Mouse (Mus musculus) forebrain, embryonic 16.5 days (tissue): ENCODE results near the gene Rassf5. TPM values are rescaled to one million over a fixed set of nuclear protein-coding genes. Genes with fewer than 3 reads are reported as not detected.

Experiments used
- ATAC-seq: fragments of 200-750 bp; cut with Nextera tagmentation; 2 replicates; pipeline ENCODE4 v1.8.0; 2017; ENCODE audit warnings: mild to moderate bottlenecking, moderate library complexity
- H3K27ac ChIP-seq: fragments of 300-500 bp; sonication (generic); 2 replicates; pipeline ENCODE4 v1.5.1; 2014; ENCODE audit warnings: low read length, control low read depth
- H3K27me3 ChIP-seq: fragments of 300-500 bp; sonication (generic); replicated peaks from 2 replicates; pipeline ENCODE4 v1.6.1; 2014; ENCODE audit warnings: low read length; ENCODE audit not compliant: control insufficient read depth, insufficient read depth
- H3K36me3 ChIP-seq: fragments of 300-500 bp; sonication (generic); 2 replicates; pipeline ENCODE4 v1.6.1; 2014; ENCODE audit not compliant: control insufficient read depth, insufficient read depth
- H3K4me1 ChIP-seq: fragments of 300-500 bp; sonication (generic); replicated peaks from 2 replicates; pipeline ENCODE4 v1.6.1; 2014; ENCODE audit warnings: low read length; ENCODE audit not compliant: control insufficient read depth, insufficient read depth
- H3K4me2 ChIP-seq: fragments of 300-500 bp; sonication (generic); 2 replicates; pipeline ENCODE4 v1.6.1; 2014; ENCODE audit warnings: mild to moderate bottlenecking, low read length, control low read depth
- H3K4me3 ChIP-seq: fragments of 300-500 bp; sonication (generic); replicated peaks from 2 replicates; pipeline ENCODE4 v1.5.1; 2014; ENCODE audit warnings: mild to moderate bottlenecking, low read length, control low read depth
- H3K9ac ChIP-seq: fragments of 300-500 bp; sonication (generic); replicated peaks from 2 replicates; pipeline ENCODE4 v1.6.1; 2014; ENCODE audit warnings: low read depth, low read length, control low read depth
- H3K9me3 ChIP-seq: fragments of 300-500 bp; sonication (generic); 2 replicates; pipeline ENCODE4 v1.6.1; 2016; ENCODE audit warnings: low read length; ENCODE audit not compliant: control insufficient read depth
- WGBS: fragments of 180-500 bp; shearing (Covaris S2); extraction: QIAGEN DNeasy Blood & Tissue Kit; methylation state at CpG from one replicate; pipeline ENCODE4 v1.1.7; 2014; 5-methylcytosine and 5-hydroxymethylcytosine counted together
- polyA plus RNA-seq: library from polyadenylated mRNA; unstranded; fragments of >200 nt; fragmentation: Nextera tagmentation; extraction: Ambion mirVana; gene quantifications from 2 replicates; pipeline ENCODE4 v1.2.1, GENCODE M21; 2015

Gene Rassf5
- polyA plus RNA-seq, 1 experiment from 2014 or later: 2.5 TPM

- no peak overlapping the region for H3K4me3 ChIP-seq
- ATAC-seq: no peak
- no peaks in the 10 kb centered on the region for H3K4me1 ChIP-seq
- no peaks in the 10 kb centered on the region for H3K27me3 ChIP-seq
- H3K27ac ChIP-seq: no peak overlapping the region
- WGBS: 87% methylated on average over 13 of the region's 13 CpGs
- no peak overlapping the region for H3K9ac ChIP-seq
- no peak overlapping the region for H3K4me2 ChIP-seq
- no peaks in the 10 kb centered on the region for H3K9me3 ChIP-seq
- no peaks in the 10 kb centered on the region for H3K36me3 ChIP-seq
Measured at GRCm38 (mm10) chr1:131221822-131222590, 23.1 kb downstream of the Rassf5 start.

DNA sequence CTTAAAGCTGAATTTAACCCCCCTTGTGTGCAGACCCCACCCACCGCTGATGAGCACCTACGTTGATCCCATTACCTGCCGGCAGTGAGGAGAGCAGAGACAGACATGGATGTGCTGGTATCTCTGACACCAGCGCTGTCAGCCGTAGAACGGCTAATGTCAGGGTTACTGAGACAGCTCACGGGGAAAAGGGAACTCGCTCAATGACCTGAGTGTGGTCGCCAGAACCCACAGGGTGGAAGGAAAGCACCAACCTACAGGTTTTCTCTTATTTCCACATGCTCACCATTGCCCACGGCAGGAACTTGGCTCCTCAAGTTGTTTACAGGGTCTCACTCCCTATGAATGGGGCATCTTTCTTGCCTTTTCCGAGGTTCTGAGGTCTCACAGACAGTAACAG lies 26.1 kb downstream of the Rassf5 start:
- Histone ChIP-seq H3K4me1 (no peaks in the 10 kb centered on the region), H3K9me3 (no peaks in the 10 kb centered on the region), H3K36me3 (no peaks in the 10 kb centered on the region), H3K9ac (no peak overlapping the region), H3K4me2 (no peak overlapping the region), H3K27ac (no peak overlapping the region), H3K4me3 (no peak overlapping the region), H3K27me3 (no peaks in the 10 kb centered on the region)
- WGBS: 89% methylated on average over 11 of the region's 11 CpGs
- ATAC-seq: no peak

- ATAC-seq: no peak
- WGBS: 89% methylated on average over 6 of the region's 6 CpGs
- no peaks in the 10 kb centered on the region for H3K9me3 ChIP-seq
Measured at GRCm38 (mm10) chr1:131213361-131213760, 31.7 kb downstream of the Rassf5 start.

DNA sequence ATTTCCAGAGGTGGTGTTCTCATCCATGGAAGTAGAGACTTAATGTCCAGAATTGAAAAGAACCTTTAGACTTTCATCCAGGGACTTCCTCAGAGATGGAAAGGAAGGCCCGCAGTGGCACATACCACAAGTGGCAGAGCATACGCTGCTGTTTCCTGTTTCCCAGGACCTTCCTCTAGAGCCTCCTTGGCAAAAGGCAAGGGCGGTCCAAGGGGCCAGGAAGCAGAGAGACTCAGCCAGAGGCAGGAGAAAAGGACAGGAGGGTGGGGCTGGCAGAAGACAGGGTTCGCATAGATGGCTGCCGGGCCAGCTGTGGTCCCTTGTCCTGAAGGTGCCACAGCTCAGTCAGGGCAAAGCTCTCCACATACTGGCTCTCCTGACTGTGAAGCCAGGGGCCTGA lies 32.1 kb downstream of the Rassf5 start:
- 82% methylated on average over 5 of the region's 5 CpGs for WGBS
- ATAC-seq: no peak

More at GRCm38 (mm10) chr1:131213361-131213760, 31.7 kb downstream of the Rassf5 start:
- H3K27me3 ChIP-seq: no peaks in the 10 kb centered on the region
- H3K4me1 ChIP-seq: 0 out of 2 replicates have a peak, but pooled peaks cover 3% of the 10 kb centered on the region
- no peak overlapping the region for H3K27ac ChIP-seq
- H3K4me3 ChIP-seq: no peak overlapping the region
- H3K4me2 ChIP-seq: no peak overlapping the region
- no peaks in the 10 kb centered on the region for H3K36me3 ChIP-seq
- no peak overlapping the region for H3K9ac ChIP-seq

DNA sequence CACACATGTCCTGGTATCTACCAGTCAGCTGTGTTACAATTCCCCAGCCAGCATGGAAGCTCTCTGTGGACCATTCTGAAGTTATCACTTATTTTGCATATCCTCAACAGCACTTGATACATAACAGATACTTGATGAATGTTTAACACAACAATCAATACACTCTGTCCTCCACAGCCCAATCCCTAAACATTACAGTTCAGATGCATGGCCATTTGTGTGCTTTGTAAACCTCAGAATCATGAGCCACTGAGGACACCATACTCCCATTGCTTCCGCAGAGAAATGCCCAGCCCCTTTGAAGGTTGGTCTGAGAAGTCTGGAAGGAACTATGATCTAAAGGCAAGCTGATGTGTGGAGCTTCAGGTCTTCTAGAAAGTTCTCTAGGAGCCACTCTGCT lies 33.4 kb downstream of the Rassf5 start:
- no peak overlapping the region for H3K4me2 ChIP-seq
- 0 out of 2 replicates have a peak, but pooled peaks cover 3% of the 10 kb centered on the region for H3K4me1 ChIP-seq
- 93% methylated on average over 1 of the region's 1 CpGs for WGBS
- no peaks in the 10 kb centered on the region for H3K36me3 ChIP-seq
- H3K9me3 ChIP-seq: no peaks in the 10 kb centered on the region
- no peaks in the 10 kb centered on the region for H3K27me3 ChIP-seq
- H3K9ac ChIP-seq: no peak overlapping the region
- no peak for ATAC-seq
- H3K4me3 ChIP-seq: no peak overlapping the region
- H3K27ac ChIP-seq: no peak overlapping the region

More for the DNA sequence above, 32.1 kb downstream of the Rassf5 start:
- no peak overlapping the region for H3K9ac ChIP-seq
- no peaks in the 10 kb centered on the region for H3K36me3 ChIP-seq
- H3K4me2 ChIP-seq: no peak overlapping the region
- no peaks in the 10 kb centered on the region for H3K9me3 ChIP-seq
- no peaks in the 10 kb centered on the region for H3K27me3 ChIP-seq
- H3K4me1 ChIP-seq: 0 out of 2 replicates have a peak, but pooled peaks cover 3% of the 10 kb centered on the region
- H3K4me3 ChIP-seq: no peak overlapping the region
- no peak overlapping the region for H3K27ac ChIP-seq

DNA sequence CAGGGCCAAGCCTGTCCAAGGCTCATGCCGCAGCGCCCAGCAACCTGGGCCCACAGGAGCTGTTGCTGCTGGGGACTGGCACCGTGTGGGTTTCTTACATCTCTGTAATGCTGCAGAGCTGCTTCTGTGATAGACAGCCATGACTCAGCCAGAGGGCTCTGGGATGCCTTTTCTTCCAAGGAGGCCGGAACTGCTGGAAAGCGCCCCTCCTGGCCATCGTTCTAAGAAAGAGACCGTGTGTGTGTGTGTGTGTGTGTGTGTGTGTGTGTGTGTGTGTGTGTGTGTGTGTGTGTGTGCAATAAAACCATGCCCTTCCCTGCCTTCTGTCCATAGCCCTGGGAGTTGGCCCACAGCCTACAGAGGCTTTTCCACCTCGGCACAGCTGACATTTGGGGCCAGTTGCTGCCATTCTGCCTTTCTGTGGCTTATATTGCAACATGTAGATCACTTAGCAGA lies 35.1 kb downstream of the Rassf5 start:
- ATAC-seq: peak; percentile 31; the same call in 1 of the 2 replicates
- Histone ChIP-seq H3K27ac (no peak overlapping the region), H3K36me3 (no peaks in the 10 kb centered on the region), H3K4me3 (no peak overlapping the region), H3K4me2 (no peak overlapping the region), H3K27me3 (no peaks in the 10 kb centered on the region), H3K9ac (no peak overlapping the region), H3K9me3 (no peaks in the 10 kb centered on the region), H3K4me1 (0 out of 2 replicates have a peak, but pooled peaks cover 3% of the 10 kb centered on the region)
- 48% methylated on average over 8 of the region's 8 CpGs for WGBS

- H3K4me2 ChIP-seq: no peak overlapping the region
- H3K36me3 ChIP-seq: no peaks in the 10 kb centered on the region
- no peaks in the 10 kb centered on the region for H3K27me3 ChIP-seq
- H3K9me3 ChIP-seq: no peaks in the 10 kb centered on the region
- no peak overlapping the region for H3K27ac ChIP-seq
- ATAC-seq: no peak
- no peak overlapping the region for H3K4me3 ChIP-seq
- H3K9ac ChIP-seq: no peak overlapping the region
- H3K4me1 ChIP-seq: 0 out of 2 replicates have a peak, but pooled peaks cover 3% of the 10 kb centered on the region
- WGBS: 80% methylated on average over 6 of the region's 6 CpGs
Measured at GRCm38 (mm10) chr1:131208800-131209199, 36.3 kb downstream of the Rassf5 start.

DNA sequence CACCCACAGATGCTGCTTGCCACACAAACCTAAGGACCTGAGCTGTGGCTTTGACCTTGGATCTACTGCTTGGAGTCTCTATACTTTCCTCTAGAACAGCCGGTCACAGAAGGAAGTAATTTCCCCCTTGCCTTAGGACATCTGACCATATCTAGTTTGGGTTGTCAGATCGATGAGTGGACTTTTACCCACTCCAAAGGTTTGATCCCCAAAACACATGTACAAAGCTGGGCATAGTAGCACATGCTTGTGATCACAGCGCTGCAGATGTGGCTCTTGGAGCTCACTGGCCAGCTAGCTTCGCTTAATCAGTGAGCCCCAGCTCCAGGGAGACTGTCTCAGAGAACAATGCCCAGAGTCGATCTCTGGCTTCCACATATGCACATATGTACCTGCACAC lies 37.0 kb downstream of the Rassf5 start:
- Histone ChIP-seq H3K4me3 (no peak overlapping the region), H3K36me3 (no peaks in the 10 kb centered on the region), H3K4me1 (0 out of 2 replicates have a peak, but pooled peaks cover 3% of the 10 kb centered on the region), H3K4me2 (no peak overlapping the region), H3K9me3 (no peaks in the 10 kb centered on the region), H3K27me3 (no peaks in the 10 kb centered on the region), H3K27ac (no peak overlapping the region), H3K9ac (no peak overlapping the region)
- 89% methylated on average over 5 of the region's 5 CpGs for WGBS
- ATAC-seq: no peak

DNA sequence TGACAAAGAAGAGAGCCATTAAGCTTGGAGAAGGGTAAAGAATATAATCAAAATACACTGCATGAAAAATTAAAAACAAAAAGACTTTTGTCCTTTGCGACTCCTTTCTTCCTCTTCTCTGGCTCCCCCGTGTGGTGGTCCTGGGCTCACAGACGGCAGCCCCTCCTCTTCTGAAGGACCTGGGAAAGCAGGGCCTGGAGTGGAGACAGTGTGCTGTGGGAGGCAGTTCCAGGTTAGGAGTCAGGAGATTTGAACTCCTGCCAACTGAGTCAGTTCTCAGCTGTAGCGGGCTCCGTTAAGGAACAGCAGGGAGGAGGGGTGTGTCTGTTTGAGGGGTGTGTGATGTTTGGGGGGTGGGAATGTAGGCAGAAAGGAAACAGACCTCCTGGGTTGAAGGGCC lies 37.5 kb downstream of the Rassf5 start:
- Histone ChIP-seq H3K27me3 (no peaks in the 10 kb centered on the region), H3K4me2 (no peak overlapping the region), H3K9me3 (no peaks in the 10 kb centered on the region), H3K4me1 (0 out of 2 replicates have a peak, but pooled peaks cover 3% of the 10 kb centered on the region), H3K36me3 (no peaks in the 10 kb centered on the region), H3K9ac (no peak overlapping the region), H3K27ac (no peak overlapping the region), H3K4me3 (no peak overlapping the region)
- 2% methylated on average over 5 of the region's 5 CpGs for WGBS
- ATAC-seq: peak; percentile 73; the same call in 1 of the 2 replicates
